Mouse (Mus musculus): ENCODE measurements around the gene Atxn7l1.

GRCm38 (mm10) chr12:33210856-33211255, 63.4 kb downstream of the Atxn7l1 start:
- TF ChIP-seq POLR2A (IDR thresholded peaks at IDR 0.05; ENCODE audit: low read depth, low read length) (no peak), CTCF (conservative IDR thresholded peaks at IDR 0.05; ENCODE audit: insufficient read depth, insufficient read length, low read depth, low read length) (no peak)

Data from kidney, adult 2 months (tissue).